Mouse (Mus musculus) heart, embryonic 12.5 days (tissue): ENCODE results near the gene Opalin. TPM values are rescaled to one million over a fixed set of nuclear protein-coding genes. Genes with fewer than 3 reads are reported as not detected.
A peak's percentile ranks its signal among the peaks of the same experiment; 100 is the strongest.

ENCODE experiments used
- ATAC-seq: fragments of 200-750 bp; cut with Nextera tagmentation; 2 replicates; pipeline ENCODE4 v1.8.0; 2017; ENCODE audit warnings: moderate TSS enrichment, moderate library complexity; ENCODE audit not compliant: insufficient number of reproducible peaks, low FRiP score
- H3K27ac ChIP-seq: fragments of 300-500 bp; sonication (generic); 2 replicates; pipeline ENCODE4 v1.5.1; 2016; ENCODE audit warnings: mild to moderate bottlenecking, moderate library complexity; ENCODE audit not compliant: poor library complexity, severe bottlenecking
- H3K27me3 ChIP-seq: fragments of 300-500 bp; sonication (generic); replicated peaks from 2 replicates; pipeline ENCODE4 v1.6.1; 2016; ENCODE audit warnings: mild to moderate bottlenecking, moderate library complexity
- H3K36me3 ChIP-seq: fragments of 300-500 bp; sonication (generic); 2 replicates; pipeline ENCODE4 v1.6.1; 2016; ENCODE audit warnings: mild to moderate bottlenecking, moderate library complexity
- H3K4me1 ChIP-seq: fragments of 300-500 bp; sonication (generic); replicated peaks from 2 replicates; pipeline ENCODE4 v1.6.1; 2016; ENCODE audit warnings: mild to moderate bottlenecking
- H3K4me2 ChIP-seq: fragments of 300-500 bp; sonication (generic); 2 replicates; pipeline ENCODE4 v1.6.1; 2016; ENCODE audit warnings: mild to moderate bottlenecking, moderate library complexity
- H3K4me3 ChIP-seq: fragments of 300-500 bp; sonication (generic); 2 replicates; pipeline ENCODE4 v1.5.1; 2016; ENCODE audit warnings: mild to moderate bottlenecking
- H3K9ac ChIP-seq: fragments of 300-500 bp; sonication (generic); 2 replicates; pipeline ENCODE4 v1.6.1; 2016; ENCODE audit warnings: mild to moderate bottlenecking, moderate library complexity
- H3K9me3 ChIP-seq: fragments of 300-500 bp; sonication (generic); replicated peaks from 2 replicates; pipeline ENCODE4 v1.6.1; 2016; ENCODE audit warnings: mild to moderate bottlenecking, moderate library complexity
- WGBS: fragments of 180-500 bp; shearing (Covaris S2); methylation state at CpG from one replicate; pipeline ENCODE4 v1.1.7; 2016; 5-methylcytosine and 5-hydroxymethylcytosine counted together
- polyA plus RNA-seq: library from polyadenylated mRNA; unstranded; fragments of >200 nt; fragmentation: Nextera tagmentation; extraction: Ambion mirVana; gene quantifications from 2 replicates; pipeline ENCODE4 v1.2.1, GENCODE M21; 2016

The Opalin gene
- polyA plus RNA-seq, 1 experiment from 2014 or later, result 0.27 TPM

- ATAC-seq, result no peak
- Histone ChIP-seq H3K4me3 (no peak overlapping the region), H3K27ac (no peak overlapping the region), H3K4me2 (no peak overlapping the region), H3K9me3 (no peaks in the 10 kb centered on the region), H3K9ac (no peak overlapping the region), H3K4me1 (no peaks in the 10 kb centered on the region), H3K36me3 (no peaks in the 10 kb centered on the region), H3K27me3 (peaks cover 7% of the 10 kb centered on the region; the same call in 1 of the 2 replicates)
- 70% methylated on average over 8 of the region's 8 CpGs for WGBS
Observed at GRCm38 (mm10) chr19:41107530-41107929, 30.6 kb upstream of the Opalin start.

GRCm38 (mm10) chr19:41104922-41105321 lies 28.0 kb upstream of the Opalin start:
- WGBS, result 49% methylated on average over 8 of the region's 8 CpGs
- no peak overlapping the region for H3K4me3 ChIP-seq
- ATAC-seq, result no peak
- H3K36me3 ChIP-seq, result no peaks in the 10 kb centered on the region
- no peak overlapping the region for H3K4me2 ChIP-seq
- H3K27ac ChIP-seq, result no peak overlapping the region
- no peaks in the 10 kb centered on the region for H3K4me1 ChIP-seq
- no peak overlapping the region for H3K9ac ChIP-seq
- peaks cover 8% of the 10 kb centered on the region; the same call in 1 of the 2 replicates for H3K27me3 ChIP-seq
- no peaks in the 10 kb centered on the region for H3K9me3 ChIP-seq

GRCm38 (mm10) chr19:41101390-41101789 lies 24.5 kb upstream of the Opalin start:
- no peak overlapping the region for H3K4me3 ChIP-seq
- no peaks in the 10 kb centered on the region for H3K4me1 ChIP-seq
- peaks cover 10% of the 10 kb centered on the region; the same call in 1 of the 2 replicates for H3K27me3 ChIP-seq
- no peak for ATAC-seq
- no peak overlapping the region for H3K4me2 ChIP-seq
- H3K36me3 ChIP-seq, result no peaks in the 10 kb centered on the region
- no peak overlapping the region for H3K9ac ChIP-seq
- H3K9me3 ChIP-seq, result no peaks in the 10 kb centered on the region
- 79% methylated on average over 8 of the region's 8 CpGs for WGBS
- no peak overlapping the region for H3K27ac ChIP-seq

GRCm38 (mm10) chr19:41100863-41101262 lies 23.9 kb upstream of the Opalin start:
- H3K27me3 ChIP-seq, result peaks cover 10% of the 10 kb centered on the region; the same call in 1 of the 2 replicates
- 86% methylated on average over 7 of the region's 7 CpGs for WGBS
- H3K4me3 ChIP-seq, result no peak overlapping the region
- no peaks in the 10 kb centered on the region for H3K4me1 ChIP-seq
- no peaks in the 10 kb centered on the region for H3K9me3 ChIP-seq
- no peak overlapping the region for H3K4me2 ChIP-seq
- H3K9ac ChIP-seq, result no peak overlapping the region
- no peaks in the 10 kb centered on the region for H3K36me3 ChIP-seq
- no peak overlapping the region for H3K27ac ChIP-seq
- ATAC-seq, result no peak

GRCm38 (mm10) chr19:41097038-41097437 lies 20.1 kb upstream of the Opalin start:
- 54% methylated on average over 4 of the region's 4 CpGs for WGBS
- H3K9me3 ChIP-seq, result no peaks in the 10 kb centered on the region
- H3K4me1 ChIP-seq, result no peaks in the 10 kb centered on the region
- H3K36me3 ChIP-seq, result no peaks in the 10 kb centered on the region
- ATAC-seq, result no peak
- no peak overlapping the region for H3K27ac ChIP-seq
- H3K27me3 ChIP-seq, result 0 out of 2 replicates have a peak, but pooled peaks cover 5% of the 10 kb centered on the region
- no peak overlapping the region for H3K4me2 ChIP-seq
- no peak overlapping the region for H3K9ac ChIP-seq
- H3K4me3 ChIP-seq, result no peak overlapping the region

- H3K27ac ChIP-seq, result no peak overlapping the region
- H3K4me2 ChIP-seq, result no peak overlapping the region
- no peaks in the 10 kb centered on the region for H3K9me3 ChIP-seq
- 38% methylated on average over 2 of the region's 2 CpGs for WGBS
- ATAC-seq, result no peak
- H3K4me3 ChIP-seq, result no peak overlapping the region
- H3K36me3 ChIP-seq, result no peaks in the 10 kb centered on the region
- H3K27me3 ChIP-seq, result peaks cover 26% of the 10 kb centered on the region
- no peak overlapping the region for H3K9ac ChIP-seq
- H3K4me1 ChIP-seq, result peaks cover 7% of the 10 kb centered on the region; the same call in 1 of the 2 replicates
Observed at GRCm38 (mm10) chr19:41091901-41092300, 15.0 kb upstream of the Opalin start.

GRCm38 (mm10) chr19:41089833-41090232 lies 12.9 kb upstream of the Opalin start:
- Histone ChIP-seq H3K4me2 (no peak overlapping the region), H3K27ac (no peak overlapping the region), H3K4me1 (peaks cover 7% of the 10 kb centered on the region; the same call in 1 of the 2 replicates), H3K9ac (no peak overlapping the region), H3K4me3 (no peak overlapping the region), H3K36me3 (no peaks in the 10 kb centered on the region), H3K9me3 (no peaks in the 10 kb centered on the region), H3K27me3 (peaks cover 26% of the 10 kb centered on the region)
- ATAC-seq, result no peak
- WGBS, result 6% methylated on average over 5 of the region's 5 CpGs

GRCm38 (mm10) chr19:41088491-41088890 lies 11.6 kb upstream of the Opalin start:
- H3K4me3 ChIP-seq, result no peak overlapping the region; the same call in 1 of the 2 replicates

GRCm38 (mm10) chr19:41087901-41088300 lies 11.0 kb upstream of the Opalin start:
- ATAC-seq, result no peak
- Histone ChIP-seq H3K36me3 (no peaks in the 10 kb centered on the region), H3K4me3 (no peak overlapping the region), H3K9ac (no peak overlapping the region), H3K27ac (no peak overlapping the region), H3K9me3 (no peaks in the 10 kb centered on the region), H3K27me3 (peaks cover 26% of the 10 kb centered on the region), H3K4me1 (peaks cover 7% of the 10 kb centered on the region; the same call in 1 of the 2 replicates), H3K4me2 (no peak overlapping the region; the same call in 1 of the 2 replicates)
- WGBS, result 57% methylated on average over 4 of the region's 4 CpGs

More at GRCm38 (mm10) chr19:41088491-41088890, 11.6 kb upstream of the Opalin start:
- H3K9me3 ChIP-seq, result no peaks in the 10 kb centered on the region
- H3K4me1 ChIP-seq, result peaks cover 7% of the 10 kb centered on the region; the same call in 1 of the 2 replicates
- no peak overlapping the region for H3K9ac ChIP-seq
- no peaks in the 10 kb centered on the region for H3K36me3 ChIP-seq
- peaks cover 26% of the 10 kb centered on the region for H3K27me3 ChIP-seq
- WGBS, result 34% methylated on average over 18 of the region's 18 CpGs
- H3K4me2 ChIP-seq, result peak overlapping the region; percentile 50
- no peak for ATAC-seq
- no peak overlapping the region for H3K27ac ChIP-seq

GRCm38 (mm10) chr19:41086700-41087099 lies 9.8 kb upstream of the Opalin start:
- H3K9me3 ChIP-seq, result no peaks in the 10 kb centered on the region
- no peak overlapping the region for H3K4me3 ChIP-seq
- H3K9ac ChIP-seq, result no peak overlapping the region
- peaks cover 26% of the 10 kb centered on the region for H3K27me3 ChIP-seq
- peaks cover 12% of the 10 kb centered on the region for H3K4me1 ChIP-seq
- no peak overlapping the region for H3K4me2 ChIP-seq
- no peak overlapping the region for H3K27ac ChIP-seq
- WGBS, result 5% methylated on average over 2 of the region's 2 CpGs
- H3K36me3 ChIP-seq, result no peaks in the 10 kb centered on the region
- ATAC-seq, result 0 out of 2 replicates have a peak, but pooled peaks have one; percentile 51

- no peaks in the 10 kb centered on the region for H3K36me3 ChIP-seq
- H3K4me3 ChIP-seq, result no peak overlapping the region
- H3K9ac ChIP-seq, result no peak overlapping the region
- peaks cover 17% of the 10 kb centered on the region for H3K4me1 ChIP-seq
- H3K27ac ChIP-seq, result no peak overlapping the region
- H3K9me3 ChIP-seq, result no peaks in the 10 kb centered on the region
- peaks cover 26% of the 10 kb centered on the region for H3K27me3 ChIP-seq
- no peak overlapping the region for H3K4me2 ChIP-seq
- no peak for ATAC-seq
- 78% methylated on average over 6 of the region's 6 CpGs for WGBS
Observed at GRCm38 (mm10) chr19:41086289-41086688, 9.4 kb upstream of the Opalin start.

GRCm38 (mm10) chr19:41083646-41084045 lies 6.7 kb upstream of the Opalin start:
- H3K9me3 ChIP-seq, result no peaks in the 10 kb centered on the region
- H3K9ac ChIP-seq, result no peak overlapping the region
- H3K36me3 ChIP-seq, result no peaks in the 10 kb centered on the region
- 76% methylated on average over 14 of the region's 14 CpGs for WGBS
- no peak for ATAC-seq
- peaks cover 20% of the 10 kb centered on the region for H3K4me1 ChIP-seq
- H3K27me3 ChIP-seq, result peaks cover 17% of the 10 kb centered on the region
- no peak overlapping the region for H3K4me2 ChIP-seq
- H3K27ac ChIP-seq, result no peak overlapping the region
- no peak overlapping the region for H3K4me3 ChIP-seq
